Mouse (Mus musculus): ENCODE measurements around the gene Marcks.

Marcks gene

GRCm38 (mm10) chr10:37138778-37139442 is at the start of gene Marcks:
Marcks (minus strand) TSS chr10:37138920.
- peak; percentile 95 for DNase-seq (ENCODE audit: low read depth, low spot score)

GRCm38 (mm10) chr10:37177071-37177470 is 38.4 kb upstream of the Marcks start:
- no peak for DNase-seq (ENCODE audit: low read depth, low spot score)

DNA sequence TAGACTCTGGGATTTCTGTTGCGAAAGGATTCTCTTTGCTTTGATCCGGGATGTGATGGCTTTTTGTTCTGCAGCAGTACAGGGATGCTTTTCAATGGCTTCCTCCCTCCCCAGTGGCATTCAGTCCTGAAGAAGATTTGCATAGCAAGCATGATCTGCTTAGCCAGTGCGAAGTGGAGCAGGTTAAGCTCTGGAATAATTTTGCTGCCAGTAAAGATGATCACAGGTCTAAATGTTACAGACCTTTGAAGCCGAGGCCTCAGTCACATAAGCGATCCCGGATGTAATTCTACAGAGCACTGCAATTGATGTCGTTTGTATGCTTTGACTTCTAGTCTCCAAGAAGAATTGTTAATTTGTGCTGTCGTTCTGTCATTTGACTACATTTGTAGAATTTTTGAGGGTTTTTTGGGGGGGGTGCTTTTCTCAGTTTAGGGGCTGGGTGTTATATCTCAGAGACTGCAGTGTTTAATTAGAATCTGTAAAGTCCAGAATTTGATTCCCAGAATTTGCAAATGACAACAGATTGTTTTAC is 33.8 kb upstream of the Marcks start:
- no peak for DNase-seq (ENCODE audit: low read depth, low spot score)

- no peak for DNase-seq (ENCODE audit: low read depth, low spot score)
Observed at GRCm38 (mm10) chr10:37171711-37172415, 33.1 kb upstream of the Marcks start.

- DNase-seq (ENCODE audit: low read depth, low spot score) = no peak
Observed at GRCm38 (mm10) chr10:37170878-37171277, 32.2 kb upstream of the Marcks start.

- no peak for DNase-seq (ENCODE audit: low read depth, low spot score)
Observed at GRCm38 (mm10) chr10:37170466-37170865, 31.7 kb upstream of the Marcks start.

GRCm38 (mm10) chr10:37167527-37167926 is 28.8 kb upstream of the Marcks start:
- DNase-seq (ENCODE audit: low read depth, low spot score) = no peak

- no peak for DNase-seq (ENCODE audit: low read depth, low spot score)
Observed at GRCm38 (mm10) chr10:37159731-37160130, 21.0 kb upstream of the Marcks start.

GRCm38 (mm10) chr10:37157156-37157555 is 18.4 kb upstream of the Marcks start:
- DNase-seq (ENCODE audit: low read depth, low spot score) = no peak

GRCm38 (mm10) chr10:37155131-37155530 is 16.4 kb upstream of the Marcks start:
- DNase-seq (ENCODE audit: low read depth, low spot score) = no peak

GRCm38 (mm10) chr10:37151539-37152271 is 13.0 kb upstream of the Marcks start:
- DNase-seq (ENCODE audit: low read depth, low spot score) = no peak

- DNase-seq (ENCODE audit: low read depth, low spot score) = no peak
Observed at GRCm38 (mm10) chr10:37148016-37148415, 9.3 kb upstream of the Marcks start.

DNA sequence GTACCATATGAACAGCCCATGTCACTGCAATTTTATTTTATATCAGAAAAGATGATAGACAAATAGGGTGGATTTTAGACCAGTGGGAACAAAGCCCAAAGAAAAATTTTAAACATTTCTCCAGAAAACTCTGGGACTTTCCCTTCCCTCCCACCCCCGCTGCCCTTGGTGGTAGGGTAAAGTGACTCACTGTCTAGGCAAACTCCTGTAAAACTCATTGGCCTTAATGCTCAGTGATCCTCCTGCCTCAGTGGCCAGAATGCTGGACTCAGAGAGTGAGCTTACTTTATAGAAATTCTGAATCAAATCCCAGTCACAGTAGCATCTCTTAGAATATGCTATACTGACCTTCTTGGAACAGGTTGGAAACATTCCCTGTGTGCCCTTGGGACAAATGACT is 6.7 kb upstream of the Marcks start:
- no peak for DNase-seq (ENCODE audit: low read depth, low spot score)

DNA sequence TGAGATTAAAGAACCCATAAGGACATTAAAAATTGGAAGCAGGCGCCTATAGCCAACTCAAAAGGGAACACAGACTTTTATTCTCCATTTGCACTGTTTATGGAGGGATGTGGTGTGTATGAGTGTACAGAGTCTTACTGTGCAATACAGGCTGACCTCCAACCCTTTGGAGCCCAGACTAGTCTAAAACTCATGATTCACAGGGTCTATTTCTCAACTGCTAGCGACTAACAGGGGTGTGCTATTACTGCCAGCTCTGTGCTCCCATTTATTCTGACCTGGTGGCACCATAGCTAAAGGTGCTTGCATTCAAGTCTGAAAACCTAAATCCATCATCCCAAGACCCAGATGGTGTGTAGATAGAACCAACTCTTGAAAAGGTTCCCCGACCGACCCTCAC is 2.9 kb upstream of the Marcks start:
- no peak for DNase-seq (ENCODE audit: low read depth, low spot score)

- DNase-seq (ENCODE audit: low read depth, low spot score) = peak; percentile 98
Observed at GRCm38 (mm10) chr10:37140736-37141451, 2.2 kb upstream of the Marcks start.

GRCm38 (mm10) chr10:37140166-37140735 is 1.5 kb upstream of the Marcks start:
- no peak for DNase-seq (ENCODE audit: low read depth, low spot score)

- DNase-seq (ENCODE audit: low read depth, low spot score) = peak; percentile 58
Observed at GRCm38 (mm10) chr10:37139443-37140165, 884 bp upstream of the Marcks start.

- no peak for DNase-seq (ENCODE audit: low read depth, low spot score)
Observed at GRCm38 (mm10) chr10:37138311-37138731, 399 bp downstream of the Marcks start.

DNA sequence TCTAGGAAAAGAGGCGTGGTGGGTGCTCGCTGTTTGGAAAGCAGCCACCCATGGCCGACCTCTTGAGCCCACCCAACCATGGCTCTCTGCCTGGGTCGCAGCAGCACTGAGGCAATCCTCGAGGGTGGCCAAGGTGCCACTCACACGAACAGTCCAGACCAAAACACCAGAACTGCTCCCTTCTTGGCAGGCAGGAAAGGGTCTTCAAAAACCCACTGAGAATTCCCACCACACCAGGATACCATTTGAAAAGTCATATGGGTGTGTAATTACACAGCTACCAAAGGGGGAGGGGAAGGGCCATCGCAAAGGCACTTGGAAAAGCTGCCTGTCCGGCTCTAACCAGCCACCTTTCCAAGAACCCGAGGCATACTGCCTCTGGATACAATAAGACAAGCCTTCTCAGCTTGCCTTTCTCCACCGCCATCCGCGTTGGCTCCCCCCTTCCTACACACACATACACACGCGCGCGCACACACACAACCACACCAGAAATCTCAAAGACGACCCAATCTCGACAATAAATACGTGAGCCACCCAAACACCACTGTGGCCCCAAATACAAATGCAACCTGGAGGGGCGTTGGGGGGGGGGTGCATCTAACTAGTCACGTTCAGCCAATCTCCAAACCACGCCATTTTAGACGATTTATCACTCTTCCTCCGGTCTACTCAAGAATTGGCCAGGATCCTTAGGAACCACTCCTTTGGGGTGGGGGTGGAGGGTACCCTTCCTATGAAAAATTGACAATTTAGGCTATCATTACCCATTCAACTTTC is 999 bp downstream of the Marcks start:
- DNase-seq (ENCODE audit: low read depth, low spot score) = peak; percentile 75
